Mouse (Mus musculus): ENCODE measurements around the gene Gnao1.

GRCm38 (mm10) chr8:93983827-93984226 is 174.1 kb downstream of the Gnao1 start:
- TF ChIP-seq CTCF (IDR thresholded peaks at IDR 0.05; ENCODE audit: low read depth, low read length) (no peak), POLR2A (IDR thresholded peaks at IDR 0.05; ENCODE audit: borderline replicate concordance, low read depth, low read length) (no peak)
